Mouse (Mus musculus): Measurements from ENCODE around the gene Runx2. TPM values are rescaled to one million over a fixed set of nuclear protein-coding genes. Genes with fewer than 3 reads are reported as not detected.

Runx2 gene
- polyA plus RNA-seq, 1 experiment = not detected

DNA sequence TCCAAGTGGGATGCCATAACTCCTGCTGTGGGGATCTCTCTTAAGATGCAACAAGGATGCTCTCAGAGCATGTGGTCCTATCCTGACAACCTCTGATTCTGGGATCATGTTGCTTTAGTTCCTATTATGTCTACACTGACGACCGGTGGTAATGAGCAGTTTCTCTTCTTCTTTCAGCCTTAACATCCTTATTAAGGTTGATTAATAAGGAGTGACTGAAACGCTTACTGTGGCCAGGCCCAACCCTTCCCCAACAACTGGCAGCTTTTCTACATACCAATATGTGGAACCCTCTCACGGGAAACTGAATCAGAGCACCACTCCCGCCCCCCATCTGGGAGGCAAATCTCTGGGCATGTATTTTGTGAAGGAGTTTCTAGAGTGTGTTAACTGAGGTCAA lies 243.7 kb downstream of the Runx2 start:
- Histone ChIP-seq H3K4me1 (ENCODE audit: control insufficient read depth, insufficient read depth, low read length) (peaks cover 5% of the 10 kb centered on the region), H3K4me3 (ENCODE audit: insufficient read depth, low read depth, low read length) (no peak overlapping the region), H3K27ac (ENCODE audit: insufficient read depth, low read depth, low read length) (no peak overlapping the region)
- TF ChIP-seq CTCF (IDR thresholded peaks at IDR 0.05; ENCODE audit: insufficient read depth, low read depth, low read length) (no peak), POLR2A (IDR thresholded peaks at IDR 0.05; ENCODE audit: insufficient read depth, low read depth, low read length) (no peak)
- 34% methylated on average over 5 of the region's 5 CpGs for WGBS

DNA sequence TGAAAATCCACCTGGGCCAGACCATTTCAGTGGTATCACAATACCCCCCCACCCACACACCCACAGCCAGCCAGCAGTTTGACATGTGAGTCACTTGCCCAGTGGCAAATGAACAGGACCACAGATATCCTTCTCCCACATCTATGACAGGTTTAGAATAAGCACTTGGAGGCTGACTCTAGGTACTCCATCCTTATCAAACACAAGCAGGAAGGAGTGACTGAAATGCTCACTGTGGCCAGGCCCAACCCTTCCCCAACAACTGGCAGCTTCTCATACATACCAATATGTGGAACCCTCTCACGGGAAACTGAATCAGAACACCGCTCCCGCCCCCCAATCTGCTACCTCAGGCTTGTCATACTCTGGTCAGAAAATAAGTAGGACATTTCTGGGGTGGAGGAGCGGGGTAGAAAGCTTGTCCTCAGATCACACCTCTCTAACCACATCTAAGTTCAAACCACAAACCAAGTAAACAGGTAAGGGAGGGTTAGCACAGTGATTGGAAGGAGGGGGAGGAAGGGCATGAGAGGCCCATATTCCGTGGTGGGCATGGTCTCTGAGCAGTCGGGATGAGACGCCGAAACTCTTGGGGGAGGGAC lies 245.5 kb downstream of the Runx2 start:
- no peak overlapping the region for H3K27ac ChIP-seq (ENCODE audit: insufficient read depth, low read depth, low read length)
- H3K4me1 ChIP-seq (ENCODE audit: control insufficient read depth, insufficient read depth, low read length) = peaks cover 3% of the 10 kb centered on the region; the same call in 1 of the 2 replicates
- TF ChIP-seq CTCF (IDR thresholded peaks at IDR 0.05; ENCODE audit: insufficient read depth, low read depth, low read length) (no peak), POLR2A (IDR thresholded peaks at IDR 0.05; ENCODE audit: insufficient read depth, low read depth, low read length) (no peak)
- WGBS = 95% methylated on average over 8 of the region's 8 CpGs
- no peak overlapping the region for H3K4me3 ChIP-seq (ENCODE audit: insufficient read depth, low read depth, low read length)

DNA sequence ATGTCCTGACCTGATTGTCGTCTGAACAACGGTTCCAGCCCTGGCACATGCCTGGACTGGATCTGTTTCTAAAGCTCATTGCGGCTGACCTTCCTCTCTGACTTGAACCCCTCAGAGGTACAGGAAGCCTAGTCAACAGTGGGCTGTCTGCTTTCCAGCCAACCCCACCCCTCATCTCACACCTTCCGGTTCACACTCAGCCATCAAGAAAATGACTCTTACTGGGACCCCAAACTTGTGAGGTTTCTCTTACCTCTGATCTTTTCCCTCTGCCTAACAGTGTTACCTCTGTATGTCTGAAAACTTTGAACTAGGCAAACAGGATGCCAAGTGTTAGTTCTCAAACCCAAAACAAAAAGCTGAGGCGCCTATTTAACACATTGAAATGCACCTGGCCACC lies 247.6 kb downstream of the Runx2 start:
- H3K4me3 ChIP-seq (ENCODE audit: insufficient read depth, low read depth, low read length) = no peak overlapping the region
- TF ChIP-seq POLR2A (IDR thresholded peaks at IDR 0.05; ENCODE audit: insufficient read depth, low read depth, low read length) (no peak), CTCF (IDR thresholded peaks at IDR 0.05; ENCODE audit: insufficient read depth, low read depth, low read length) (no peak)
- peaks cover 3% of the 10 kb centered on the region; the same call in 1 of the 2 replicates for H3K4me1 ChIP-seq (ENCODE audit: control insufficient read depth, insufficient read depth, low read length)
- WGBS = 96% methylated on average over 5 of the region's 5 CpGs
- H3K27ac ChIP-seq (ENCODE audit: insufficient read depth, low read depth, low read length) = no peak overlapping the region

DNA sequence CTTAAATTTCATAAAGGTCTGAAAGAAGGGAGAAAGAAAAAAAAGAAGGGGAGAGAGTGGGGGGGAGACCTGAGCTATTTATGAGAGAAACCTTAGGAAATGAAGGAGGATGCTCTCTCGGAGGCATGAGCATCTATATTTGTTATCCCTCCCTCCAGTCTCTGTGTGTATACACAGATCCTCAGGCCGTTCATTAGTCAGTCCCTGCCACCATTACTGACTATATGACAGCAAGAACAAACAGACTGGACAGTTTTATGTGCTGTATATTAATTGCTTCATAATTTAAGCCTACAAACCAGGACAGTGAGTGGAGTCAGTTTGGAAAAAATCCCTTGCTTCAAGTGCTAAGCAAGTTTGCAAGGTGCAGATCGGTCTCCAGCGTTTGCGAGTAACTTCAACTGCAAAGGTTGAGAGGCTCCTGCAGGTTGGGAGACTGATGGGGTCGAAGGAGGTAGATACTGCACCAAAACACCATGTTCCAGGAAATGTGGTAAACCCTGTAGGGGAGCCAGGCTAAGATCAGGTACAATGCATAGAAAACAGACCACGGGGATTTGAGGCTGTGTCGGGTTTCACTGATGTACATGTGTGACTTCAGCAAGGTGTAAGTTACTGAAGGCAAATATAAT lies 248.6 kb downstream of the Runx2 start:
- Histone ChIP-seq H3K4me1 (ENCODE audit: control insufficient read depth, insufficient read depth, low read length) (peaks cover 3% of the 10 kb centered on the region; the same call in 1 of the 2 replicates), H3K27ac (ENCODE audit: insufficient read depth, low read depth, low read length) (no peak overlapping the region), H3K4me3 (ENCODE audit: insufficient read depth, low read depth, low read length) (no peak overlapping the region)
- TF ChIP-seq POLR2A (IDR thresholded peaks at IDR 0.05; ENCODE audit: insufficient read depth, low read depth, low read length) = no peak
- TF ChIP-seq CTCF (IDR thresholded peaks at IDR 0.05; ENCODE audit: insufficient read depth, low read depth, low read length) = no peak
- 85% methylated on average over 8 of the region's 8 CpGs for WGBS

DNA sequence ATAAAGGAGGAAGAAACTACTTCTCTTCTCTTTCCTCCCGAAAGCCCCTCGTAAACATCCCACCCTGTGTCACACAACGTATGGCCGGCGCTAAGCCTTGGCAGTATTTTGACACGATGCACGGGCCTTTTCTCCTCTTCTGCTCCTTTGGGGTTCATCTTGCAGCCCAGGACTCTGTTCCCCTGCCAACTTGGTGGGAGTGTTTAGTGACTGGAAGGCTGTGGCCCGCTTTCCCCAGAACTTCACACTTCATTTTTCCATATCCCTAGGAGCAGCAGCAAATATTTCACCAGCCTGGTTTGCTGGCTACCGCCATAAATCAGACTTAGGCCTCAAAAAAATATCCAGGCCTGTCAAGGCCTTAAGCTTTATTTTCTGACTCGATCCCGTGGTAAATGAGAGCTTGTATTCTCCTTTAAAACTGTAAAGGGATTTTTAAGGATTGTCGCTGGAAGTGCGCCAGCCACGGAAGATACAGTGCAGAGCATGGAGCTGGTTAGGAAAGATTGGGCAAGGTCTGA lies 249.2 kb downstream of the Runx2 start:
- no peak for TF ChIP-seq CTCF (IDR thresholded peaks at IDR 0.05; ENCODE audit: insufficient read depth, low read depth, low read length)
- no peak for TF ChIP-seq POLR2A (IDR thresholded peaks at IDR 0.05; ENCODE audit: insufficient read depth, low read depth, low read length)
- Histone ChIP-seq H3K4me1 (ENCODE audit: control insufficient read depth, insufficient read depth, low read length) (peaks cover 4% of the 10 kb centered on the region; the same call in 1 of the 2 replicates), H3K27ac (ENCODE audit: insufficient read depth, low read depth, low read length) (no peak overlapping the region), H3K4me3 (ENCODE audit: insufficient read depth, low read depth, low read length) (no peak overlapping the region)
- 70% methylated on average over 14 of the region's 14 CpGs for WGBS

DNA sequence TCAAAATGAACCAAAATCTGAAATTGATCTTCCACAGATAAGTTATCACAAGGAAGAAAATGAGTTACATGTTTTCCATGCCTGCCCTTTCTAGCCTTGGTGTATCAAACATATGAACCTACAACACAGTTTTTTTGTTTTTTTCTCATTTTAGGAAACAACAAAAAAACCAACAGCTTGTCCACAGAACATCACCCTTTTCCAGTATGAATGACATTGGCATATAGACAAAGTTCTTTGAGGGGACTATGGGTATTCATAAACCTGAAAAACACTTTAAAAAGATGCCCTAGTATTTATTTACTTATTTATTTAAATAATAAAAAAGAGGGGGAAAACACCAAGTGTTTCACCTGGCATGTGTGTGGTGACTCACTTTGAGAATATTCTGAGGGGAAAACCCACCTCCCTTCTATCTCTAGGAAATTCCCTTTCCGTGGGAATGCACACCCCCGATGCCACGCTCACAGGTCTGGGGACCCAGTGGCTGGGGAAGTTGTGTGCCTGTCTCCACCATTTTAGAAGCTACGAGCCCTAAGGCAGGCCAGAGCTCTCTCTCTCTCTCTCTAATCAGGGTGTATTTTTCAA lies 249.9 kb downstream of the Runx2 start:
- H3K27ac ChIP-seq (ENCODE audit: insufficient read depth, low read depth, low read length) = no peak overlapping the region
- 95% methylated on average over 4 of the region's 4 CpGs for WGBS
- H3K4me3 ChIP-seq (ENCODE audit: insufficient read depth, low read depth, low read length) = no peak overlapping the region
- TF ChIP-seq POLR2A (IDR thresholded peaks at IDR 0.05; ENCODE audit: insufficient read depth, low read depth, low read length) (no peak), CTCF (IDR thresholded peaks at IDR 0.05; ENCODE audit: insufficient read depth, low read depth, low read length) (no peak)
- peaks cover 9% of the 10 kb centered on the region for H3K4me1 ChIP-seq (ENCODE audit: control insufficient read depth, insufficient read depth, low read length)

DNA sequence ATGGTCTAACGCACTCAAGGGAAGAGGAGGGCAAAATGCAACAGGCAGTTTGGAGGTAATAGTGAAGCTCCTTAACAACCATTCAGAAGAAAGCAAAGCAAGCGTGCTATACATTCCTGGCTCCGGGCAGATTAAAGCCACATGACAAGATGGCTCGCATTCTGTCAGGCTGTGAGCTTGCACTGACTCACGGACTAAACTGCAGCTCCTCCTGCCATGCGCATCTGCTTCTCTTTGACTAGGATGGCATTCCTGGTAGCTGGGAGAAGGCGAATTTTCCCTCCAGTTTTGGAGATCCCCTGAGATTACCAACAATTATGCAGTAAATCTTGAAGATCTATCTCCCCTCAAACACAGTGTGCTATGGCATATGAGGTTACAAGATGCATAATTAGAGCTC lies 254.6 kb downstream of the Runx2 start:
- H3K4me1 ChIP-seq (ENCODE audit: control insufficient read depth, insufficient read depth, low read length) = peaks cover 9% of the 10 kb centered on the region; the same call in 1 of the 2 replicates
- 18% methylated on average over 7 of the region's 7 CpGs for WGBS
- H3K4me3 ChIP-seq (ENCODE audit: insufficient read depth, low read depth, low read length) = no peak overlapping the region
- TF ChIP-seq CTCF (IDR thresholded peaks at IDR 0.05; ENCODE audit: insufficient read depth, low read depth, low read length) (no peak), POLR2A (IDR thresholded peaks at IDR 0.05; ENCODE audit: insufficient read depth, low read depth, low read length) (no peak)
- H3K27ac ChIP-seq (ENCODE audit: insufficient read depth, low read depth, low read length) = peak overlapping the region; percentile 52

DNA sequence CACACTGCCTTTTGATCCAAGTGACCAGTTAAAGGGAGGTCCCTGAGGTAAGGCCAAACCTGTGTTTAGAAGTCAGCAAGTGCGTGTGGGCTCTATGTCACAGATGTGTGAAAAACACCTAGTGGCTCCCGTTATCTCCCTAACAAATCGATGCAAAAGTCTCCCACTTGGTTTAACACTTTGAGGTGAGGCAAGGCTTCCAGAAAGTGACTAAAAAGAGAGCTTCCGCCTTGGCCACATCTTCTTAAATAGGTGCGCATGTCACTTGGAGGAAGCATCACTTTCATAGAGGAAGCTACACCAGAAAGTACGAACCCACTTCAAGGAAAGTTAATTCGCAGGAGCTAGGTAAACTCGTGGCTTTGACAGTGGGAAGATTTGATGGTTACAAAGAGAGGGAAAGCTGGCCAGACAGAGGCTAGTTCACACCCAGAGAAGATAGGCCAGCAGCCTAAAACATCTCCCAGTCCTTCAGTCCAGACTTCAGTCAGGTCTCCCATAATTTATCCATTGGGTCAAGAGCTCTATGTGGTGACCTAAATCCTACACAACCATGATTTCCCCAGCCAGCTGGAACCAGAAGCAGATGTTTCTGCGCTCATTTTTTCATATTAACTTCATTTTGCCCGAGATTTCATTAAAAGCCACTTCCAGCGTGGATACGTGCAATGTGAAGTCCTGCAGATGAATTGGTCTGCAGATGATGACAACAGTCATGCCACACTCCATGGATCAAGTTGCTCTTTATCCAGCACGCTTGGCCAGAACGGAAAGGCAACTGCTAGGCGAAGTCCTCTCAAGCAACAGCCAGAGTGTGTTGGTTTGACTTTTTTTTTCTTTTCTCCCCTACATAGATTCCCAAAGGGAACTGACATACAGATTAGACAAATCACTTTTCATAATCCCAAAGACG lies 257.1 kb downstream of the Runx2 start:
- Histone ChIP-seq H3K4me1 (ENCODE audit: control insufficient read depth, insufficient read depth, low read length) (peaks cover 9% of the 10 kb centered on the region; the same call in 1 of the 2 replicates), H3K4me3 (ENCODE audit: insufficient read depth, low read depth, low read length) (no peak overlapping the region), H3K27ac (ENCODE audit: insufficient read depth, low read depth, low read length) (no peak overlapping the region)
- 94% methylated on average over 16 of the region's 16 CpGs for WGBS
- TF ChIP-seq CTCF (IDR thresholded peaks at IDR 0.05; ENCODE audit: insufficient read depth, low read depth, low read length) = no peak
- TF ChIP-seq POLR2A (IDR thresholded peaks at IDR 0.05; ENCODE audit: insufficient read depth, low read depth, low read length) = no peak

Data from olfactory bulb, adult 2 months (tissue).